14 mouse cellular contexts compared by ENCODE assay signal in genomic region chr16:94331233-94331885, GRCm38 (mm10). TPM values are rescaled to one million over a fixed set of nuclear protein-coding genes. Genes with fewer than 3 reads are reported as not detected.
"Had no signal": no experiment of that assay in that cellular context is flagged by ENCODE, and none has a peak within 500 bp of the region (broad histone marks: within the 10 kb centered on the region; RNA-seq: fewer than 3 reads in every experiment).

No protein-coding gene starts in this region.

- H3K9me3 ChIP-seq: limb, embryonic 10.5 days; limb, embryonic 13.5 days; liver, embryonic 15.5 days; megakaryocyte, embryonic 14.5 days had no signal

- H3K36me3 ChIP-seq: limb, embryonic 10.5 days; limb, embryonic 13.5 days; liver, embryonic 15.5 days had no signal

- DNase-seq: layer of hippocampus, adult 9-11 months; right cerebral cortex, adult 18-20 months; right cerebral cortex, postnatal 4 days had no signal

- H3K4me2 ChIP-seq: limb, embryonic 13.5 days; liver, embryonic 15.5 days; midbrain, embryonic 11.5 days had no signal

- H3K4me3 ChIP-seq: layer of hippocampus, adult 2 months; limb, embryonic 10.5 days; limb, embryonic 13.5 days; liver, embryonic 15.5 days; megakaryocyte, embryonic 14.5 days had no signal

- H3K9ac ChIP-seq: limb, embryonic 13.5 days; liver, embryonic 15.5 days had no signal

- H3K27ac ChIP-seq: kidney, postnatal 0 days; layer of hippocampus, adult 2 months; limb, embryonic 10.5 days; limb, embryonic 13.5 days; liver, embryonic 15.5 days; macrophage; stomach, postnatal 0 days had no signal

RNA-seq across cellular contexts. Expression of gene Ripply3, which starts 3.1 kb away (rescaled TPM):
- total RNA-seq: left cerebral cortex, postnatal 25 days; midbrain, postnatal 0 days had no signal
- polyA plus RNA-seq: macrophage had no signal
